Mouse (Mus musculus) fat pad, adult 2 months (tissue): ENCODE measurements at regions not wholly inside any gene's neighbourhood (a gene's known extent, or its start where the extent isn't known, plus 50 kb on each side); places are given as distances from the start of the nearest gene placed in this dataset.
A peak's percentile ranks its signal among the peaks of the same experiment; 100 is the strongest.

Experiments
- DNase-seq: peaks from one replicate; pipeline ENCODE4 v3.0.0-alpha.2; 2011; ENCODE audit warnings: low read depth, low spot score; ENCODE audit errors: extremely low read depth

GRCm38 (mm10) chr11:63565471-63566232 lies 356.4 kb downstream of the Hs3st3b1 start:
- peak; percentile 98 for DNase-seq

GRCm38 (mm10) chr11:63569785-63570479 lies 352.2 kb downstream of the Hs3st3b1 start:
- peak; percentile 37 for DNase-seq

- DNase-seq: no peak
Measured at GRCm38 (mm10) chr11:63570646-63571045, 351.4 kb downstream of the Hs3st3b1 start.

GRCm38 (mm10) chr11:63573271-63573670 lies 348.8 kb downstream of the Hs3st3b1 start:
- no peak for DNase-seq

GRCm38 (mm10) chr11:63583321-63583720 lies 338.8 kb downstream of the Hs3st3b1 start:
- no peak for DNase-seq

GRCm38 (mm10) chr11:63585216-63585869 lies 336.7 kb downstream of the Hs3st3b1 start:
- DNase-seq: peak; percentile 85

- DNase-seq: no peak
Measured at GRCm38 (mm10) chr11:63620220-63620619, 301.9 kb downstream of the Hs3st3b1 start.

GRCm38 (mm10) chr11:63630336-63630735 lies 291.8 kb downstream of the Hs3st3b1 start:
- DNase-seq: no peak

GRCm38 (mm10) chr11:63657057-63657456 lies 265.0 kb downstream of the Hs3st3b1 start:
- no peak for DNase-seq

GRCm38 (mm10) chr11:63665268-63665934 lies 256.7 kb downstream of the Hs3st3b1 start:
- no peak for DNase-seq

- peak; percentile 3 for DNase-seq
Measured at GRCm38 (mm10) chr11:63670477-63670876, 251.6 kb downstream of the Hs3st3b1 start.

- no peak for DNase-seq
Measured at GRCm38 (mm10) chr11:63671816-63672215, 250.3 kb downstream of the Hs3st3b1 start.

GRCm38 (mm10) chr11:63677921-63678320 lies 244.2 kb downstream of the Hs3st3b1 start:
- no peak for DNase-seq

GRCm38 (mm10) chr11:63678382-63678905 lies 243.6 kb downstream of the Hs3st3b1 start:
- no peak for DNase-seq

- DNase-seq: no peak
Measured at GRCm38 (mm10) chr11:63679491-63679890, 242.6 kb downstream of the Hs3st3b1 start.

- no peak for DNase-seq
Measured at GRCm38 (mm10) chr11:63684228-63684980, 237.7 kb downstream of the Hs3st3b1 start.

- DNase-seq: no peak
Measured at GRCm38 (mm10) chr11:63691041-63691440, 231.0 kb downstream of the Hs3st3b1 start.

- DNase-seq: no peak
Measured at GRCm38 (mm10) chr11:63704995-63705580, 217.0 kb downstream of the Hs3st3b1 start.

- DNase-seq: no peak
Measured at GRCm38 (mm10) chr11:63706057-63706456, 216.0 kb downstream of the Hs3st3b1 start.

GRCm38 (mm10) chr11:63707093-63707492 lies 215.0 kb downstream of the Hs3st3b1 start:
- no peak for DNase-seq
